Mouse (Mus musculus) small intestine, adult 10 weeks (tissue): Measurements from ENCODE around the gene Prdm2. TPM values are rescaled to one million over a fixed set of nuclear protein-coding genes. Genes with fewer than 3 reads are reported as not detected.

ENCODE experiments used
- polyA plus RNA-seq: library from polyadenylated mRNA; stranded (reverse); fragments of 350-450 nt; fragmentation: Illumina TruSeq; extraction: RNeasy Lipid Tissue Mini Kit (QIAGEN cat#74804); gene quantifications from one replicate; pipeline ENCODE4 v1.2.3, GENCODE M21; 2014; ENCODE audit warnings: low replicate concordance

Gene Prdm2
- 9.6 TPM for polyA plus RNA-seq

GRCm38 (mm10) chr4:143212341-143213174 lies at the start of gene Prdm2:
Gene Prdm2 (minus strand): TSS chr4:143212995.

Other genes with a start within 250 kb of the Prdm2 start
- gene Pdpn, start 86.6 kb upstream of the Prdm2 start, polyA plus RNA-seq, result 5.2 TPM
- not detected for gene Lrrc38, start 136.8 kb upstream of the Prdm2 start, polyA plus RNA-seq
- not detected for gene Pramel1, start 181.4 kb upstream of the Prdm2 start, polyA plus RNA-seq
- gene Pramef8, start 199.4 kb upstream of the Prdm2 start, polyA plus RNA-seq, result 10.7 TPM
- gene Oog4, start 237.3 kb upstream of the Prdm2 start, polyA plus RNA-seq, result not detected